Mouse (Mus musculus) liver, adult 2 months (tissue): ENCODE results near the gene Mrpl58.

ENCODE experiments used
- CTCF ChIP-seq: fragments of 200-500 bp; IDR thresholded peaks from 2 replicates; pipeline ENCODE4 v1.5.1; 2011; ENCODE audit warnings: low read depth, low read length, control low read depth
- POLR2A ChIP-seq: fragments of 200-500 bp; IDR thresholded peaks from 2 replicates; pipeline ENCODE4 v1.6.1; 2011; ENCODE audit warnings: low read length, control low read depth; ENCODE audit not compliant: insufficient read depth; ENCODE audit errors: extremely low read depth

DNA sequence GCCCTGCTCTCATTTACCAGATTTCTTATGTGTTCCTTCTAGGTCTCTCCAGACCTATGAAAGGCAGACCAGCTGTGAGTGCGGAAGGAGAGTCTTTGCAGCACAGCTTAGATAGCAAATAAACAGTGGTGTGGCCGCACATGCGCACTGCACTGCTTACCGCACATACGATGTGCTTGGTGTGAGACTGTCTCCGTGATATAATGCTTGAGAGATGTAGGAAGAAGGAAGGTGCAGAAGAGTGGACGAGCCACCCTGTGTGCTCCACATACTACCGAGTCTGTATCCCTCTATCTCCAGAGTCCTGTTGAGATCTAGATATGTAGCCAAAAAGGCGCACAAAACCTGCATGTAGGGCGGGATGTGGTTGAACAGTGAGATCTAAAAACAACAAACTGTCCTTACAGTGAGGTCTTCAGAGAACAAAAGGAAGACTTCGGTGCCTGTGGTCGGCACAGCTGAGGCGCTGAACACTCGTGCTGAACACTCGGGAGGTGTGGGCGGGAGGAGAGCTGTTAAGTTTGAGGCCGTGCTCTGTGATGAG, 3.4 kb downstream of the Mrpl58 start:
- TF ChIP-seq POLR2A (no peak), CTCF (no peak)
